Mouse (Mus musculus) common myeloid progenitor, adult 5-6 weeks (primary cell): ENCODE results near the gene Pa2g4. TPM values are rescaled to one million over a fixed set of nuclear protein-coding genes. Genes with fewer than 3 reads are reported as not detected.
A peak's percentile ranks its signal among the peaks of the same experiment; 100 is the strongest.
"Not testable (repeated sequence)": the region's sequence is repeated elsewhere in the genome, so short reads cannot be mapped to it uniquely, and the experiment has no call there.

ENCODE experiments used
- ATAC-seq: replicated peaks from 2 replicates; pipeline ENCODE4 v1.8.0; 2016; ENCODE audit warnings: low read depth, mild to moderate bottlenecking, moderate TSS enrichment, inconsistent platforms; ENCODE audit not compliant: poor library complexity, severe bottlenecking
- total RNA-seq: library from RNA; stranded (forward); fragments of 200-1000, 187-1606 nt; gene quantifications from 2 replicates; pipeline ENCODE4 v1.2.3, GENCODE M21; 2017

The Pa2g4 gene
- 385 and 532 TPM in 2 replicates for total RNA-seq

DNA sequence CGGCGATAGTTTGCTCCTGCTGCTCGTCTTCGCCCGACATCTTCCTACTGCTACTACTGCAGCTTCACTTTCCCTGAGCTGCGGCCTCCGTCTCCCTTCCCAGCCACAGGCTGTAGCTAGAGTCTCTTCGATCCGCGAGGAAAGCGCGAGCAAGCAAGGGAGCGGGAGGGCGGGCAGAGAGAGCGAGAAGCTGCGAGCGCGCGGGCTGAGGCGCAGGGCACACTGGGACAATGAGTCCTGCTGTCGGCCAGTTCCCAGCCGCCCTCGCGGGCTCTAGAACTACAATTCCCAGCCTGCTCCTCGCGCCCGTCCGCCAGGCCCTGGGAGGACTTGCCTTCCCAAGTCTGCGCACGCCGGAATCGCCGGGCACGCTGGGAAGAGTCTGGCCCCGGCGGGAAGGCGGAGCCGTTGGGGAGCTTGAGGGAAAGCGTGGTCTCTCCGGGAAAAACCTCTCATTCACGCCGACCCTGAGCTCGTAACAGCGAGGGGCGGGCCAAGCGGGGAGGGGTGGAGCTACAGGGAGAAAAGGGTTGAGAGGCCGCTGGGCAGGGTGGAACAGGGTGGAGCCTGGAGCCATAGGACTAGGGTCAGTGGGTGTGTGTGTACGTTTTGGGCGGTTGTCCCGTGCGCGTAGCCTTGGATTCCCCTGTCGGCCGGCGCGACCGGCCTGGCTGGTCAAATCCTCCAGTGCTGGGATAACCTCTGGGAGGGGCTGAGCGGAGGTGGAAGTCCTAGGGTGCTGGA lies at the start of gene Pa2g4:
Pa2g4 (minus strand) TSS at position 200 of the 744 bp plus-strand sequence.
- peak; percentile 93 for ATAC-seq

- no peak for ATAC-seq
Measured at GRCm38 (mm10) chr10:128614934-128615333, 49.1 kb upstream of the Pa2g4 start.

GRCm38 (mm10) chr10:128613820-128614219 lies 48.0 kb upstream of the Pa2g4 start:
- not testable (repeated sequence) for ATAC-seq

- ATAC-seq, result peak; percentile 20; the same call in 1 of the 2 replicates
Measured at GRCm38 (mm10) chr10:128613154-128613440, 47.3 kb upstream of the Pa2g4 start.

DNA sequence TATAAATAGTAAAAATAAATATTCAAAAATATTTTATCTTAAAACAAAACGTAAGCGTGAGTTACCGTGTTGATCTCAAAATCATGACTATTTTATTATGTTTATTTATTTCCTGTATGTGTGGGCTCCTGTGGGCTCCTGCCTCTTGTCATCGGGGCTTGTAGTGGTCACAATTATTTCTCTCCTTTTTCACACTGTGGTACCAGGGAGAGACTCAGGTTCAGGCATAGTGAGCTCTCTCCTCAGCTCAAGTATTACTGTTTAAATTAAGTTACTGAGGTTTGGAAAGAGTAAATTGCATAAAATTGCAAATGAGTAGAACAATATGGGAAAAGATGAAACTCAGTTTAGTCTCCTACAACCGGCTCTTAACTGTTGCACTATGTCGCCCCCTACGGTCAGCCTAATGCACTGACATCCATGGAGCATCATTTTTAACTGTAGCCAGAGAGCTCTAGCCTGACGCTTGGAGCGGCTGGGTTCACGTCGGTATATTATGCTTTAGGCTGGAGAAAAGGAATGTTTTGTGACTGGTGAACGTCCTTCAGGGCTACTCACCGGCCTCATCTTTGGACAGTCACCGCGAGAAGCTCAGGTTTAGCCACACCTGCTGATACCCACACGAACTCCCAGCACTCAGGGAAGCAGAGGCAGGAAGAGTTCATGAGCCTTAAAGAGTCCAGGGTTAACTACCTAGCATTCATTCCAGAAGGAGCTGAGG lies 46.8 kb upstream of the Pa2g4 start:
- ATAC-seq, result peak; percentile 97

DNA sequence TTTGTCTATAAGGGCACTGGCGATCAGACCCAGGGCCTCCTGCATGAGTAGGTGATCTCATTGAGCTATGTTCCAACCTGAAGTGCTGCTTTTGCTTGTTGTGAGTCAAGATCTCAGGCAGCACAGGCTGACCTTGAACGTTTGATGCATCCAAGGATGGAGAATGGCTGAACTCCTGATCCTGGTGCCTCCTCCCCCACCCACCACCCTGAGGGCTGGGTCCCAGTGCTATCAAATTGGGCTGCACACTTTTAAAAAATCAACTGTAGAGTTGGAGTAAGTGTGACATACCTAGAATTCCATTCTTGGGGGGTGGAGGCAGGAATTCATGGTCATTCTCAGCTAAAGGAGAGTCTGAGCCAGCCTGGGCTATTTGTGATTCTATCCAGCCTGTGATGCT lies 40.7 kb upstream of the Pa2g4 start:
- ATAC-seq, result no peak

DNA sequence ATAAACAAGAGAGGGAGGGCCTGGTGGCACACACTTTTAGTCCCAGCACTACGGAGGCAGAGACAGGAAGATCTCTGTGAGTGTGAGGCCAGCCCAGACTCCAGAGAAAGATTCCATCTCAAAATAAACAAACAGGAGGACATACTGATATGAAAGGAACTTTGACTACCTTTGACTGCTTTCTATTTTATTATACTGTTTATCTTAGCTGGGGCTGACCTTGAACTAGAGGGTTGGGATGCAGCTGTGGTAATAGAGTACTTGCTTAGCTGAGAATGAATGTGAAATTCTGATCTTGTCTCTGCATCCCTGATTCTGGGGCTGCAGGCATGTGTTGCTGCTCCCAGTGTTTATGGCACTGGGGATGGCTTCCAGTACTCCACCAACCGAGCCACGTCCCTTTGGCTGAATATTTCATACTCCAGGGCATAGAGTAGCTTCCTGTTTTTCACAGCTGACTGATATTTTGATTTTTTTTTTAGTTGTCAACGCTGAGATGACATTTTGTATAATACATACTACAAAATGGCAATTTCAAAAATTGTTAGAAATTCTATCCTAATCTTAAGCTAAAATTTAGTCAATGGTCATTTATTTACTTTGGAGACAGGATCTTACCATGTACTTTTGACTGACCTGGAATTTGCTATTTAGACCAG lies 36.8 kb upstream of the Pa2g4 start:
- ATAC-seq, result 0 out of 2 replicates have a peak, but pooled peaks have one; percentile 25

DNA sequence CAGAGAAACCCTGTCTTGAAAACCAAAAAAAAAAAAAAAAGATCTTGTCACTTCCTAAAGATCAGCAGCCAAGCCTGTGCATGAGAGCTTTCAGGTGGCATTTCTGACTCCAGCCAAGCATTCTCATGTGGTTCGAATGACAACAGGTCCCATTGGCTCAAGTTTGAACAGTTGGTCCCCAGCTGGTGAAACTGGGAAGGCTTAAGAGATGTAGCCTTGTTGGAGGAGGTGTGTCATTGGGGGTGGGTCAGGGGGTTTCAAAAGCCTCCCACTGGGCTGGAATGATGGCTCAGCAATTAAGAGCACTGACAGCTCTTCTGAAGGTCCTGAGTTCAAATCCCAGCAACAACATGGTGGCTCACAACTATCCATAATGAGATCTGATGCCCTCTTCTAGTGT lies 35.7 kb upstream of the Pa2g4 start:
- no peak for ATAC-seq

DNA sequence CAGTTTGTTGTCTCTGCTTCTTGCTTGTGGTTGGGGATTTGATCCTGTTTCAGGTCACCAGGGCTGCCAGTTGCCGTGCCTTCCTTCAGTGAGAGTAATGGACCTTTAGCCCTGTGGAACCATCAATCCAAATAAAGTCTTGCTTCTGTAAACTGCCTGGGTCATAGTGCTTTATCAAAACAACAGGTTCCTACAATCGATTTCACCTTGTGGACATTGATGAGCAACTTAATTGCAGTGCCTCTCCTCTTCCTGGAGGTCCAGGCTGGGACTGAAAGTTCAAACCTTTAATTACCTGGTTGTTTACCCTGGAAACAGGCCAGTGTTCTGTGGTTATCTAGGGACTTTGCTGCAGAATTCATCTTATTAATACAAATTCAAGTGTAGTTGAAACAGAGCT lies 32.7 kb upstream of the Pa2g4 start:
- no peak for ATAC-seq

GRCm38 (mm10) chr10:128592797-128593196 lies 27.0 kb upstream of the Pa2g4 start:
- ATAC-seq, result no peak

DNA sequence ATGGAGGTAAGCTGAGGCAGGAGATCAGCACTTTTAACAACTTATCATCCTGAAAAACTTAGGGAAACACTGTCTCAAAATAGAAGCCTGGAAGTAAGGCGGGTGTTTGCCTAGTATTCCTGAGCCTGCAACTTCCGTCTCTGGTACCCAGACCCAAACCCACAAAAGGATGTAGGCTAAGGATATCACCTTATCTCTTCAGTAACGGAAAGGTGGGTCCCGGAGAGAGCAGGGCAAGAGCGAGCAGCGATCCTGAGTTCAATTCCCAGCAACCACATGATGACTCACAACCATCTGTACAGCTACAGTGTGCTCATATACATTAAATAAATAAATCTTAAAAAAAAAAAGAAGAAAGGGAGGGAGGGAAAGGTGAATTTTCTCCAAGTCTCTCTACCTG lies 25.6 kb upstream of the Pa2g4 start:
- ATAC-seq, result no peak

- peak; percentile 53 for ATAC-seq
Measured at GRCm38 (mm10) chr10:128590193-128590690, 24.5 kb upstream of the Pa2g4 start.

DNA sequence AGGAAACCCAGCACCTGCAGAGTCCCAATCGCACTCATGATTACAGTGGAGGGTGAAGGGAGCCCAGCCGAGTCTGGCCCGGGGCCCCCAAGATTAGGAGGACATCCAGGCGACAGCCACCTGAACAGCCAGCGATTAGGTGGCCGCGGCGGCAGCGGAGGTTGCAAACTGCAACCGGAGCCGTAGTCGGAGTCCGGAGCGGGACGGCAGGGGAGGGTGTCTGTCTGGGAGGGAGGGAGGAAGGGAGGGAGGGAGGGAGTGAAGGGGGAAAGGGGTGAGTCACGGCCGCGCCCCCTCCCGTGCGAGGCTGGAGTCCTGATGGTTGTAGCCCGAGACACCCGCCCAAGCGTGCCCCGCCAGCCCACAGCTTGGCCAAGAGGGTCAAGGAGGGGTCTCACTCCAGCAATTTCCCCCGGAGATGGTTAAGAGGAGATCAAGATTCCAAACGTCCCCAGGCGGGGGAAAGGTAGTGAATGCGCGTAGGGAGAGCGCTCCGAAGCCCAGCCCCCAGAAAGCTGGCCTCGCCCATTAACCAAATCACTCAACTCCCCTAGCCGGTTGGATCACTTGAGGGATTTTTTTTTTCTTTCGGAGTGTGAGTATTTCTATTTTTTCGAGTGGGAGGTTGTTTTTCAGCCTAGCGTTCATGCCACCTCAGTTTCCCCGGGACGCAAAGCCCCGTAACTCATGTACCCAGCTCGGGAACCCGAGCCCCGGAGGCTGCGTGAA lies 23.8 kb upstream of the Pa2g4 start, which contains the start of gene Erbb3:
Erbb3 (minus strand) TSS at position 189 of the 729 bp plus-strand sequence.
- peak; percentile 60 for ATAC-seq

DNA sequence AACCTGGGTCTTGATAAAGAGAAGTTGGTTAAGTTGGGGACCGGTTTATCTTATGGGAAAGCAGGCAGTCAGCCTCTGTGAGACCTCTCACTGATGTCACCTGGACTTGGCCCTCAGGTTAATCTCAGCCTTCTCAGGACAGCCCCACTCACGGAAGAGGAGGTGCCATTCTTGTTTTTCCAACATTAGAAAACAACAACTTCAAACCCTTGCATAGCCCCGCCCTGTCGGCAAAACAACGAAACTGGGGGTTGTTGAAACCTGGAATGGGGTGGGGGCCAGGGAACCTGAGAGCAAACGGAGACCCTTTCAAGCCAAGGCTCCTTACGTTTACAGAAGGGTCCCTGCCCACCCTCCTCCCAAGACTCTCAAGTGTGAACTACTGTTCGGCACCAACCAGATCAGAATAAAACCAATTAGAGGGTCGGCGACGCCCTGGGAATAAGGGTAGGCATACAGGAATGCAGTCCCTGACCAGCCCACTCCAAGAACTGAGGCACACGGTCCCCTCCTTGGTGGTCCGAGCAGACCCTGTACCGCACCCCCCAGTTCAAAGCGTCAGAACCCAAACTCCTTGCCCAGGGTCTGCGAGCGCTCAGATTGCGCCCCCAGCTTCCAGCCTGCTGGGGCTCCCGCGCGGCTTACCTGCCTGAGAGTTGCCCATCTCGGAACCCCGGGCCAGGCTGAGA lies 23.1 kb upstream of the Pa2g4 start:
- ATAC-seq, result no peak; the same call in 1 of the 2 replicates

- no peak for ATAC-seq
Measured at GRCm38 (mm10) chr10:128588136-128588535, 22.3 kb upstream of the Pa2g4 start.

GRCm38 (mm10) chr10:128587697-128588096 lies 21.9 kb upstream of the Pa2g4 start:
- ATAC-seq, result no peak

- no peak for ATAC-seq
Measured at GRCm38 (mm10) chr10:128587120-128587519, 21.3 kb upstream of the Pa2g4 start.

DNA sequence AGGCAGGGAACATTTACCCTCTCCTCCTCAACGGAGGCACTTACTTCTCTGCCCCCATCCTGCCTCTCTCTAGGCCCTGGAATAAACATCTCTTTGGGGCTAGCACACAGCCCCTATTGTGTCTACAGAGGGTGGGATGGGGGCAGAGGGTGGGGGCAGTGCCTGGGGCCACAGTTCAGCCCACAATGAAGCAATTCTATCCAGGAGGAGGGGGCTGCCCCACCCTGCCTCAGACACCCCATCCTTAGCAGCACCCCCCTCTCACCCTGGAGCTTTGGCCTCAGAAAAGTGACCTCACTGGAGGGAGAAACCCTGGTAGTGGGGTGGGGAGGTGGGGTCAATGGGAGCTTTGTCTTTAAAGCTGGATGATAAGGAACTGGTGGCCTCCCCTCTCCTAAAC lies 20.8 kb upstream of the Pa2g4 start:
- no peak for ATAC-seq

GRCm38 (mm10) chr10:128584386-128584785 lies 18.6 kb upstream of the Pa2g4 start:
- no peak for ATAC-seq

- no peak; the same call in 1 of the 2 replicates for ATAC-seq
Measured at GRCm38 (mm10) chr10:128583644-128584043, 17.9 kb upstream of the Pa2g4 start.
